ENCODE assay signal across 19 mouse cellular contexts in the genomic region with DNA sequence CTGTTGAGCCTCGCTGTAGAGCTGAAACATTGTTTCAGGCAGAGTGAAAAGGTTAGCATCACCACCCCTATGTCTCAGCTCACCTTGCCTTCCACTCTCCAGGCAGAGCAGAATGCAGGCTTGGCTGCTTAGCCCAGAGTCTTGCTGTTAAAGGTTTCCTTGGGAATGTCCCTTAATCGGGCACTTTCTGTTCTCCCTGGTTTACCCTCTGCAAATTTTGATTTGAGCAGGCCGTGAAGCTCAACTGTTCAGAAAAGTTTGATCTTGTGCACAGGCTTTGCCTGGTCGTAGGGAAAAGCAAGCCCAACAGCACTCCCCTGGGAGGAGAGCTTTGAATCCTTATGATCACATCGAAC. TPM values are rescaled to one million over a fixed set of nuclear protein-coding genes. Genes with fewer than 3 reads are reported as not detected.
DNase-seq lines count a peak whose midpoint lies in the region; ATAC-seq lines count a peak whose summit lies in the region.
"Had no signal": no experiment of that assay in that cellular context is flagged by ENCODE, and none has a peak within 500 bp of the region (broad histone marks: within the 10 kb centered on the region; RNA-seq: fewer than 3 reads in every experiment).

No protein-coding gene starts in this region.

- H3K27me3 ChIP-seq in intestine, embryonic 14.5 days (replicated peaks; ENCODE audit: control insufficient read depth, insufficient read depth, low read length), result peaks cover 100% of the 10 kb centered on the region
- H3K27me3 ChIP-seq in intestine, embryonic 15.5 days (replicated peaks), result peaks cover 95% of the 10 kb centered on the region
- peaks cover 82% of the 10 kb centered on the region for H3K27me3 ChIP-seq in embryonic facial prominence, embryonic 11.5 days (ENCODE audit: control insufficient read depth, insufficient read depth, low read length)
- H3K27me3 ChIP-seq in hindbrain, embryonic 13.5 days, result peaks cover 94% of the 10 kb centered on the region
- peaks cover 61% of the 10 kb centered on the region for H3K27me3 ChIP-seq in midbrain, embryonic 15.5 days (replicated peaks)

- ATAC-seq in intestine, embryonic 14.5 days (replicated peaks; ENCODE audit: low FRiP score, low TSS enrichment, low read depth), result no peak
- no peak for ATAC-seq in intestine, embryonic 15.5 days
- no peak for ATAC-seq in embryonic facial prominence, embryonic 11.5 days (replicated peaks; ENCODE audit: insufficient number of reproducible peaks, low FRiP score, low TSS enrichment, low read depth)
- no peak for ATAC-seq in hindbrain, embryonic 13.5 days (ENCODE audit: low FRiP score)
- no peak for ATAC-seq in midbrain, embryonic 15.5 days (replicated peaks)

- H3K9ac ChIP-seq in intestine, embryonic 14.5 days (ENCODE audit: low read length), result no peak overlapping the region
- H3K9ac ChIP-seq in intestine, embryonic 15.5 days, result no peak overlapping the region
- no peak overlapping the region for H3K9ac ChIP-seq in embryonic facial prominence, embryonic 11.5 days (replicated peaks; ENCODE audit: low read length)
- no peak overlapping the region for H3K9ac ChIP-seq in hindbrain, embryonic 13.5 days
- no peak overlapping the region for H3K9ac ChIP-seq in midbrain, embryonic 15.5 days
- H3K9ac ChIP-seq: embryonic facial prominence, embryonic 12.5 days; limb, embryonic 12.5 days had no signal

- peaks cover 17% of the 10 kb centered on the region for H3K4me1 ChIP-seq in intestine, embryonic 14.5 days (replicated peaks; ENCODE audit: control insufficient read depth, insufficient read depth, low read length)
- H3K4me1 ChIP-seq in intestine, embryonic 15.5 days (replicated peaks), result peaks cover 14% of the 10 kb centered on the region
- H3K4me1 ChIP-seq in embryonic facial prominence, embryonic 11.5 days (ENCODE audit: control insufficient read depth, insufficient read depth, low read length), result no peaks in the 10 kb centered on the region; the same call in none of the 2 replicates
- peaks cover 34% of the 10 kb centered on the region for H3K4me1 ChIP-seq in hindbrain, embryonic 13.5 days (replicated peaks)
- H3K4me1 ChIP-seq in midbrain, embryonic 15.5 days, result peaks cover 34% of the 10 kb centered on the region

- H3K9me3 ChIP-seq in intestine, embryonic 14.5 days (ENCODE audit: control insufficient read depth, low read length), result no peaks in the 10 kb centered on the region
- no peaks in the 10 kb centered on the region for H3K9me3 ChIP-seq in intestine, embryonic 15.5 days
- H3K9me3 ChIP-seq in embryonic facial prominence, embryonic 11.5 days (replicated peaks; ENCODE audit: control insufficient read depth, low read length), result no peaks in the 10 kb centered on the region
- H3K9me3 ChIP-seq in hindbrain, embryonic 13.5 days, result no peaks in the 10 kb centered on the region
- H3K9me3 ChIP-seq in midbrain, embryonic 15.5 days, result no peaks in the 10 kb centered on the region
- H3K9me3 ChIP-seq: embryonic facial prominence, embryonic 12.5 days; limb, embryonic 12.5 days had no signal

- H3K27ac ChIP-seq in intestine, embryonic 14.5 days (ENCODE audit: low read depth), result no peak overlapping the region
- no peak overlapping the region for H3K27ac ChIP-seq in intestine, embryonic 15.5 days
- H3K27ac ChIP-seq in embryonic facial prominence, embryonic 11.5 days (replicated peaks; ENCODE audit: low read depth, low read length), result no peak overlapping the region
- H3K27ac ChIP-seq in hindbrain, embryonic 13.5 days, result no peak overlapping the region
- no peak overlapping the region; the same call in 1 of the 2 replicates for H3K27ac ChIP-seq in midbrain, embryonic 15.5 days
- H3K27ac ChIP-seq: embryonic facial prominence, embryonic 12.5 days; limb, embryonic 12.5 days; stomach, postnatal 0 days had no signal

- H3K36me3 ChIP-seq in intestine, embryonic 14.5 days (ENCODE audit: control insufficient read depth, insufficient read depth, low read length), result no peaks in the 10 kb centered on the region
- H3K36me3 ChIP-seq in intestine, embryonic 15.5 days, result no peaks in the 10 kb centered on the region
- no peaks in the 10 kb centered on the region for H3K36me3 ChIP-seq in embryonic facial prominence, embryonic 11.5 days (replicated peaks; ENCODE audit: control insufficient read depth, insufficient read depth, low read depth, low read length)
- no peaks in the 10 kb centered on the region for H3K36me3 ChIP-seq in hindbrain, embryonic 13.5 days
- H3K36me3 ChIP-seq in midbrain, embryonic 15.5 days (replicated peaks), result no peaks in the 10 kb centered on the region
- H3K36me3 ChIP-seq: embryonic facial prominence, embryonic 12.5 days; limb, embryonic 12.5 days had no signal

- no peak overlapping the region for H3K4me3 ChIP-seq in intestine, embryonic 14.5 days (ENCODE audit: low read depth, low read length)
- H3K4me3 ChIP-seq in intestine, embryonic 15.5 days (replicated peaks), result no peak overlapping the region
- no peak overlapping the region for H3K4me3 ChIP-seq in embryonic facial prominence, embryonic 11.5 days (ENCODE audit: low read depth, low read length)
- H3K4me3 ChIP-seq in hindbrain, embryonic 13.5 days, result no peak overlapping the region
- no peak overlapping the region for H3K4me3 ChIP-seq in midbrain, embryonic 15.5 days
- H3K4me3 ChIP-seq: embryonic facial prominence, embryonic 12.5 days; limb, embryonic 12.5 days had no signal

- no peak overlapping the region for H3K4me2 ChIP-seq in intestine, embryonic 14.5 days (ENCODE audit: low read length)
- no peak overlapping the region for H3K4me2 ChIP-seq in intestine, embryonic 15.5 days (replicated peaks)
- no peak overlapping the region for H3K4me2 ChIP-seq in embryonic facial prominence, embryonic 11.5 days (ENCODE audit: low read depth, low read length)
- H3K4me2 ChIP-seq in hindbrain, embryonic 13.5 days, result peak overlapping the region; percentile 4; the same call in 1 of the 2 replicates
- peak overlapping the region; percentile 5; the same call in 1 of the 2 replicates for H3K4me2 ChIP-seq in midbrain, embryonic 15.5 days
- H3K4me2 ChIP-seq: embryonic facial prominence, embryonic 12.5 days; limb, embryonic 12.5 days had no signal

- 1% methylated on average over 5 of the region's 5 CpGs for WGBS in intestine, embryonic 14.5 days
- 2% methylated on average over 5 of the region's 5 CpGs for WGBS in intestine, embryonic 15.5 days
- 2% methylated on average over 5 of the region's 5 CpGs for WGBS in embryonic facial prominence, embryonic 11.5 days
- WGBS in hindbrain, embryonic 13.5 days, result 6% methylated on average over 5 of the region's 5 CpGs
- WGBS in midbrain, embryonic 15.5 days, result 7% methylated on average over 5 of the region's 5 CpGs

- DNase-seq in intestine, embryonic 14.5 days (ENCODE audit: low spot score), result peak; percentile 72
- peak; percentile 20 for DNase-seq in embryonic facial prominence, embryonic 11.5 days (ENCODE audit: low spot score)
- no peak for DNase-seq in kidney, adult 9 months
- DNase-seq in layer of hippocampus, postnatal 36 days, result no peak
- no peak for DNase-seq in cerebellum, adult 9-10 months
- DNase-seq: B cell, adult 2 months; cerebellum, adult 2 months; gastrocnemius, postnatal 10 days; kidney, adult 2 months; lung, adult 2 months; spleen, adult 18-20 months had no signal

RNA-seq across cellular contexts. Expression of a gene that starts 6.0 kb away (rescaled TPM):
- polyA plus RNA-seq in intestine, embryonic 14.5 days (2014; fragmentation: Nextera tagmentation; extraction: Ambion mirVana), result 0.05 TPM in 1 of 2 replicates, not detected in the other
- polyA plus RNA-seq in intestine, embryonic 15.5 days (2015; fragmentation: Nextera tagmentation; extraction: Ambion mirVana), result not detected in 2 replicates
- 1.5 and 1.8 TPM in 2 replicates for polyA plus RNA-seq in embryonic facial prominence, embryonic 11.5 days (2014; fragmentation: Nextera tagmentation; extraction: Ambion mirVana)
- polyA plus RNA-seq in hindbrain, embryonic 13.5 days (2015; fragmentation: Nextera tagmentation; extraction: Ambion mirVana), result 2.0 and 2.4 TPM in 2 replicates
- 2.2 and 2.4 TPM in 2 replicates for polyA plus RNA-seq in midbrain, embryonic 15.5 days (2015; fragmentation: Nextera tagmentation; extraction: Ambion mirVana)
- total RNA-seq in layer of hippocampus, postnatal 36 days (2021), result 1 to 10 TPM; 9.7 to 10.0 TPM
- total RNA-seq: adrenal gland, adult 18-20 months; heart, postnatal 14 days had no signal
- polyA plus RNA-seq: kidney, adult 2 months; limb, embryonic 12.5 days; lung, adult 2 months; stomach, postnatal 0 days had no signal

Comparison
In these comparisons a context has a peak if more than half of its experiments do, and no peak if none do; other contexts are left out.
1. DNase-seq: peak in intestine, embryonic 14.5 days (single experiment) and embryonic facial prominence, embryonic 11.5 days (single experiment); none in kidney, adult 9 months (single experiment), layer of hippocampus, postnatal 36 days (0 of 2) and cerebellum, adult 9-10 months (single experiment).
2. H3K4me2 ChIP-seq: peak in hindbrain, embryonic 13.5 days (single experiment) and midbrain, embryonic 15.5 days (single experiment); none in intestine, embryonic 14.5 days (single experiment), intestine, embryonic 15.5 days (single experiment) and embryonic facial prominence, embryonic 11.5 days (single experiment).